Mouse (Mus musculus) stomach, postnatal 0 days (tissue): ENCODE measurements around the gene Rin2. TPM values are rescaled to one million over a fixed set of nuclear protein-coding genes. Genes with fewer than 3 reads are reported as not detected.

Experiments used
- ATAC-seq: fragments of 200-750 bp; cut with Nextera tagmentation; 2 replicates; pipeline ENCODE4 v1.8.0; 2017; ENCODE audit not compliant: low FRiP score, low TSS enrichment
- DNase-seq: peaks from one replicate; pipeline ENCODE4 v3.0.0-alpha.2; 2016; ENCODE audit warnings: low spot score
- H3K27ac ChIP-seq: fragments of 300-500 bp; sonication (generic); replicated peaks from 2 replicates; pipeline ENCODE4 v1.5.1; 2014; ENCODE audit warnings: mild to moderate bottlenecking, control low read depth
- H3K27me3 ChIP-seq: fragments of 300-500 bp; sonication (generic); 2 replicates; pipeline ENCODE4 v1.6.1; 2014; ENCODE audit warnings: low read length; ENCODE audit not compliant: control insufficient read depth, insufficient read depth
- H3K36me3 ChIP-seq: fragments of 300-500 bp; sonication (generic); 2 replicates; pipeline ENCODE4 v1.6.1; 2014; ENCODE audit warnings: low read length, mixed read lengths; ENCODE audit not compliant: control insufficient read depth, insufficient read depth
- H3K4me1 ChIP-seq: fragments of 300-500 bp; sonication (generic); replicated peaks from 2 replicates; pipeline ENCODE4 v1.6.1; 2014; ENCODE audit warnings: antibody characterized with exemption; ENCODE audit not compliant: control insufficient read depth, insufficient read depth
- H3K4me2 ChIP-seq: fragments of 300-500 bp; sonication (generic); replicated peaks from 2 replicates; pipeline ENCODE4 v1.6.1; 2014; ENCODE audit warnings: low read depth, mild to moderate bottlenecking, control low read depth, moderate library complexity
- H3K4me3 ChIP-seq: fragments of 300-500 bp; sonication (generic); 2 replicates; pipeline ENCODE4 v1.5.1; 2014; ENCODE audit warnings: low read depth, low read length, control low read depth
- H3K9ac ChIP-seq: fragments of 300-500 bp; sonication (generic); 2 replicates; pipeline ENCODE4 v1.6.1; 2014; ENCODE audit warnings: mild to moderate bottlenecking, low read length, control low read depth, mixed read lengths
- H3K9me3 ChIP-seq: fragments of 300-500 bp; sonication (generic); 2 replicates; pipeline ENCODE4 v1.6.1; 2016; ENCODE audit warnings: low read length; ENCODE audit not compliant: control insufficient read depth
- CTCF ChIP-seq: IDR thresholded peaks from 2 replicates; pipeline ENCODE4 v1.5.1; 2016; ENCODE audit warnings: antibody characterized with exemption, low read depth, mild to moderate bottlenecking, moderate library complexity
- EP300 ChIP-seq: optimal IDR thresholded peaks from 2 replicates; pipeline ENCODE3; 2016; ENCODE audit warnings: antibody characterized with exemption
- WGBS: fragments of 180-500 bp; shearing (Covaris S2); extraction: QIAGEN DNeasy Blood & Tissue Kit; methylation state at CpG from one replicate; pipeline ENCODE4 v1.1.7; 2014; 5-methylcytosine and 5-hydroxymethylcytosine counted together
- polyA plus RNA-seq: library from polyadenylated mRNA; unstranded; fragments of >200 nt; fragmentation: Nextera tagmentation; extraction: Ambion mirVana; gene quantifications from 2 replicates; pipeline ENCODE4 v1.2.1, GENCODE M21; 2015

Gene Rin2
- polyA plus RNA-seq, 1 experiment from 2014 or later: 22.2 TPM

GRCm38 (mm10) chr2:145830417-145830816 is 155.4 kb downstream of the Rin2 start:
- no peak overlapping the region for H3K4me2 ChIP-seq
- WGBS: 65% methylated on average over 3 of the region's 3 CpGs
- no peak for TF ChIP-seq CTCF
- TF ChIP-seq EP300: no peak
- DNase-seq: no peak
- ATAC-seq: no peak
- H3K9ac ChIP-seq: no peak overlapping the region
- H3K27ac ChIP-seq: peak overlapping the region; percentile 58
- 0 out of 2 replicates have a peak, but pooled peaks cover 2% of the 10 kb centered on the region for H3K4me1 ChIP-seq
- no peak overlapping the region for H3K4me3 ChIP-seq
- H3K36me3 ChIP-seq: no peaks in the 10 kb centered on the region
- H3K9me3 ChIP-seq: no peaks in the 10 kb centered on the region
- H3K27me3 ChIP-seq: no peaks in the 10 kb centered on the region

DNA sequence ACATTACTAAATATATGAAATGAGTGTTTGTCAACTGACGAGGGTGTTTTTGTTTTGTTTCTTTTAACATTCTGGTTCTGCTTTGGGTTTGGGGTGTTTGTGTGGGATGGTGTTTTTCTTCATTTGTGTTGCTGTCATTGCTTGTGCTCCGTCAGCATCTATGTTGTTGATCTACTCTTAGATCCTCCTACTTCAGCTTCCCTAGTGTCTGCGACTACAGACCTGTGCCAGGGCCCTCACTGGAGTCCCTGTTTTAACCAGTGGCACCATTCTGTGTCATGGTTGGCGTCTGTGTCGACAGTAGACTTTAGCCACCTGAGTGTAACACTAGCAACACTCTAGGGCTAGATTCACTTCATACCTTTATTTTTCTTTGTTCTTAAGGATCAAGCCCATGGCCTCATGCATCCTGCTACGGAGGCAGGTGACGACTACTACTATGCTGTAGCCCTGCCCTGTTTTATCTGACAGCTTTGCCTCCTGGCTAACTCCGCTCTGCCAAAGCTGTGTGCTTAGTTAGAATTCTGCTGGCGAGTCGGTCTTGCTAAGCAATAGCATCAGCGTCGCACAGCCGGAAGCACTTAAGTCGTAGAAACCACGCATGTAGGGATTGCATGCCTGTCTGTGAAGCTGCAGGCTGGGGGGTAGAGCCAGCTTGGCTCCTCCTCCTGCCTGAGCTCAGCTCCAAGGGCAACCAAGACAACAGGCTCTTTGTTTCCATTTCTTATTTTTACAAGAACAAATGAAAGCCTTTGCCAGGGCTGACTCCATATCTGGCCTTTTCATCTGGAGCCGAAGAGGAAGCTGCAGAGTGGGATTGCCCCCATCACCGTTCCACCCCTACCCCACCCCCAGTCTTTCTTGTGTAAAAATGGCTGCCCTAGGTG is 157.2 kb downstream of the Rin2 start:
- Histone ChIP-seq H3K27me3 (no peaks in the 10 kb centered on the region), H3K27ac (peak overlapping the region; percentile 81), H3K9me3 (no peaks in the 10 kb centered on the region), H3K4me3 (no peak overlapping the region), H3K9ac (no peak overlapping the region), H3K4me1 (0 out of 2 replicates have a peak, but pooled peaks cover 2% of the 10 kb centered on the region), H3K36me3 (no peaks in the 10 kb centered on the region), H3K4me2 (peak overlapping the region; percentile 27)
- peak; percentile 70 for DNase-seq
- TF ChIP-seq EP300 (no peak), CTCF (no peak)
- ATAC-seq: peak; percentile 91
- WGBS: 34% methylated on average over 17 of the region's 17 CpGs

- ATAC-seq (no peak), DNase-seq (no peak)
- Histone ChIP-seq H3K36me3 (no peaks in the 10 kb centered on the region), H3K4me3 (no peak overlapping the region), H3K4me2 (peak overlapping the region; percentile 27), H3K9me3 (no peaks in the 10 kb centered on the region), H3K9ac (no peak overlapping the region), H3K27me3 (no peaks in the 10 kb centered on the region), H3K4me1 (0 out of 2 replicates have a peak, but pooled peaks cover 2% of the 10 kb centered on the region), H3K27ac (peak overlapping the region; percentile 81)
- TF ChIP-seq EP300 (no peak), CTCF (peak; percentile 17; the same call in 1 of the 2 replicates)
- 70% methylated on average over 5 of the region's 5 CpGs for WGBS
These were observed 157.8 kb downstream of the Rin2 start for GRCm38 (mm10) chr2:145832836-145833221.

DNA sequence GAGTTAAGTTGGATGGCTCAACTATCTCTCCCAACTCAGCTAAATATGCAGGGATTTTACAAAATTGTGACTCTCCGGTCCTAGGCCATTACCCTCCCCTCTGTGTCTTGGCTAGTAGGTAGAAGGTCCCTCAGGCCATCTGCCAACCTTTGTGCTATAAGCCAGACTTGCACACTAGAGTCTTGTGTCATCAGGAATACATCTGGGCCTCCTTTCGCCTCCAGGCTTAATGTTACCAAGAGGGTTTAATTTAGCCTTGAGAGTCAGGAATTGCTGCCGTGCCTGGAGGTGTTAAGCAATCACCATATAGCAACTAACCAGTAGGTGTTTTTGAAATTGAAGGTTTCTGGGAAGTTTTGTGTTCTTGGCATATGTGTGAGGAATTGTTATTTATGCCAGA is 158.3 kb downstream of the Rin2 start:
- Histone ChIP-seq H3K27ac (0 out of 2 replicates have a peak overlapping the region, but pooled peaks have one; percentile 35), H3K4me3 (no peak overlapping the region), H3K27me3 (no peaks in the 10 kb centered on the region), H3K9ac (no peak overlapping the region), H3K4me2 (no peak overlapping the region), H3K9me3 (no peaks in the 10 kb centered on the region), H3K36me3 (no peaks in the 10 kb centered on the region), H3K4me1 (0 out of 2 replicates have a peak, but pooled peaks cover 2% of the 10 kb centered on the region)
- no peak for ATAC-seq
- WGBS: 81% methylated on average over 3 of the region's 3 CpGs
- no peak for DNase-seq
- TF ChIP-seq CTCF: no peak
- TF ChIP-seq EP300: no peak

DNA sequence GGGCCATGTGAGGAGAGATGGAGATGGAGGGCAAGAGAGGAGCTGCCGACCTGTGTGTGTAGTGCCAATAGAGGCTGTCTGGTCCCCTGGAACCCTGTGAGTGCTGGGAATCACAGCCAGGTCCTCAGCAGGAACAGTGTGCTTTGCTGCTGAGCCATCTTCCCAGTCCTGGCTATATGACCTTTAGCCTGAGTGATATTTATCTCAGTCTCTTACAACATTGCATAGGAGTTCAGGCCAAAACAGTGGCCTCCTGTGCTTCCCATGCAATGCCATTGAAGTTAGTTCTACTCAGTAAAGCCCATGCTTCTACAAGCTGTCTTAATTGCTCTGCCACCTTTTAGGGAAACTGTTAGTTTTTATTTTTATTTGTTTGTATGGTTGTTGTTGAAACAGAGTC is 160.9 kb downstream of the Rin2 start:
- no peaks in the 10 kb centered on the region for H3K27me3 ChIP-seq
- H3K27ac ChIP-seq: 0 out of 2 replicates have a peak overlapping the region, but pooled peaks have one; percentile 2
- 67% methylated on average over 1 of the region's 1 CpGs for WGBS
- no peaks in the 10 kb centered on the region for H3K9me3 ChIP-seq
- no peak for TF ChIP-seq EP300
- TF ChIP-seq CTCF: no peak
- no peak overlapping the region for H3K4me3 ChIP-seq
- no peaks in the 10 kb centered on the region for H3K36me3 ChIP-seq
- H3K4me1 ChIP-seq: 0 out of 2 replicates have a peak, but pooled peaks cover 2% of the 10 kb centered on the region
- DNase-seq (no peak), ATAC-seq (no peak)
- no peak overlapping the region for H3K4me2 ChIP-seq
- no peak overlapping the region for H3K9ac ChIP-seq

- no peaks in the 10 kb centered on the region for H3K4me1 ChIP-seq
- TF ChIP-seq EP300: no peak
- H3K9me3 ChIP-seq: no peaks in the 10 kb centered on the region
- no peak overlapping the region for H3K4me2 ChIP-seq
- H3K36me3 ChIP-seq: no peaks in the 10 kb centered on the region
- H3K4me3 ChIP-seq: no peak overlapping the region
- no peak overlapping the region for H3K9ac ChIP-seq
- no peak overlapping the region for H3K27ac ChIP-seq
- 63% methylated on average over 3 of the region's 3 CpGs for WGBS
- no peaks in the 10 kb centered on the region for H3K27me3 ChIP-seq
- DNase-seq (no peak), ATAC-seq (no peak)
These were observed 163.7 kb downstream of the Rin2 start for GRCm38 (mm10) chr2:145838675-145839074.
